Mouse (Mus musculus) heart, embryonic 16.5 days (tissue): ENCODE results near the gene Pglyrp4. TPM values are rescaled to one million over a fixed set of nuclear protein-coding genes. Genes with fewer than 3 reads are reported as not detected.
"Not testable (repeated sequence)": the region's sequence is repeated elsewhere in the genome, so short reads cannot be mapped to it uniquely, and the experiment has no call there.

Experiments used
- ATAC-seq: fragments of 200-750 bp; cut with Nextera tagmentation; replicated peaks from 2 replicates; pipeline ENCODE4 v1.8.0; 2017; ENCODE audit warnings: moderate number of reproducible peaks; ENCODE audit not compliant: insufficient read depth, low FRiP score; ENCODE audit errors: extremely low read depth
- H3K27ac ChIP-seq: fragments of 300-500 bp; sonication (generic); 2 replicates; pipeline ENCODE4 v1.5.1; 2014; ENCODE audit warnings: mild to moderate bottlenecking, low read length, control low read depth, moderate library complexity
- H3K27me3 ChIP-seq: fragments of 300-500 bp; sonication (generic); 2 replicates; pipeline ENCODE4 v1.6.1; 2014; ENCODE audit warnings: low read length, mixed read lengths; ENCODE audit not compliant: control insufficient read depth, insufficient read depth
- H3K36me3 ChIP-seq: fragments of 300-500 bp; sonication (generic); 2 replicates; pipeline ENCODE4 v1.6.1; 2014; ENCODE audit not compliant: control insufficient read depth, insufficient read depth
- H3K4me1 ChIP-seq: fragments of 300-500 bp; sonication (generic); 2 replicates; pipeline ENCODE4 v1.6.1; 2014; ENCODE audit warnings: low read length, mixed read lengths; ENCODE audit not compliant: control insufficient read depth, insufficient read depth
- H3K4me2 ChIP-seq: fragments of 300-500 bp; sonication (generic); 2 replicates; pipeline ENCODE4 v1.6.1; 2014; ENCODE audit warnings: low read depth, mild to moderate bottlenecking, control low read depth, low read length
- H3K4me3 ChIP-seq: fragments of 300-500 bp; sonication (generic); 2 replicates; pipeline ENCODE4 v1.5.1; 2014; ENCODE audit warnings: mild to moderate bottlenecking, control low read depth, low read length
- H3K9ac ChIP-seq: fragments of 300-500 bp; sonication (generic); 2 replicates; pipeline ENCODE4 v1.6.1; 2014; ENCODE audit warnings: low read length, control low read depth
- H3K9me3 ChIP-seq: fragments of 300-500 bp; sonication (generic); replicated peaks from 2 replicates; pipeline ENCODE4 v1.6.1; 2016; ENCODE audit warnings: low read length; ENCODE audit not compliant: control insufficient read depth
- WGBS: fragments of 180-500 bp; shearing (Covaris S2); extraction: QIAGEN DNeasy Blood & Tissue Kit; methylation state at CpG from one replicate; pipeline ENCODE4 v1.1.7; 2014; 5-methylcytosine and 5-hydroxymethylcytosine counted together
- polyA plus RNA-seq: library from polyadenylated mRNA; unstranded; fragments of >200 nt; fragmentation: Nextera tagmentation; extraction: Ambion mirVana; gene quantifications from 2 replicates; pipeline ENCODE4 v1.2.1, GENCODE M21; 2015

Pglyrp4 gene
- polyA plus RNA-seq, 1 experiment from 2014 or later = not detected

DNA sequence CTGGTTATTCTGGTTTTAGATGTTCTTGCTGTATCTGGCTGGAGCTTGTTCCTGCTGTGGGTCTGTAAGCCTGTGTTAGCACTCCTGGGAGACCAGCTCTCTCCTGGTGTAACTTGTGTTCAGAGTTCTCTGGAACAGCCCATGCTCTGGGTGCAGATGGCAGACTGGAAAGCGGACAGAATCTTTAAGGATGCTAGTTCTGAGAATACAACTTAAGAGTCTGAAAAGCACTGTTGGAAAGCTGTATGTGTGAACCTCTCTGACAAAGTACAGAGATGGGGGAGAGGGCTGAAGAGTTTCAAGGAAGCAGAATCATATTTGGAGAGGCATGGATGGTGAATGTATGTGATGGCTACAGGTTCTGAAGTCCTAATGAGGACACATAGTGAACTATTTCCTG is 23.0 kb downstream of the Pglyrp4 start:
- Histone ChIP-seq H3K27me3 (no peaks in the 10 kb centered on the region), H3K36me3 (no peaks in the 10 kb centered on the region), H3K4me2 (no peak overlapping the region), H3K4me1 (no peaks in the 10 kb centered on the region), H3K4me3 (no peak overlapping the region), H3K9ac (no peak overlapping the region), H3K9me3 (no peaks in the 10 kb centered on the region), H3K27ac (no peak overlapping the region)
- no peak for ATAC-seq
- WGBS = 75% methylated on average over 1 of the region's 1 CpGs

DNA sequence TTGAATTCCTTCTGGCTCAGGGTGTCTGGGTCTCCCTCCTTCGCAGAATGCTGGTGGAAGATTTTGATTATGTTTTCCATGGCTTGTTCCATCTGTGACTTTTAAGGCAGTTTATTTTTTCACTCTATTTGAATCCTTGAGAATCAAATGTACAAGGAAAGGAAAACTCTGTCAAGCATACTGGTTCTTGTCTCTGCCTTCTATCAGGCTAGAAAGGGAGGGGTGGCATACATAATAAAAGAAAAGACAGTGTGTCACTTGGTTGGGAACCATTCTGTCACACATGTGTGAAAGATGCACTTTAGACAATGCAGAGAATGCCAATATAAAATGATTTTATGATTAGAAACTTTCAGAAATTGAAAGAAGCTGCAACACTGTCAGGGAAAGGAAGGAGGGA is 51.1 kb downstream of the Pglyrp4 start, which contains the start of gene Gm5849:
Gene Gm5849 (minus strand): TSS at position 101 of the 400 bp plus-strand sequence.
- not testable (repeated sequence) for H3K4me1 ChIP-seq, H3K27me3 ChIP-seq, H3K9ac ChIP-seq, H3K4me3 ChIP-seq, H3K4me2 ChIP-seq, H3K9me3 ChIP-seq, ATAC-seq, H3K27ac ChIP-seq, H3K36me3 ChIP-seq
- 80% methylated on average over 1 of the region's 1 CpGs for WGBS

Other genes with a start within 250 kb of the Pglyrp4 start
- gene Snapin, start 235.9 kb upstream of the Pglyrp4 start, polyA plus RNA-seq = 76.1 and 88.9 TPM in 2 replicates
- 95.6 and 98.2 TPM in 2 replicates for gene Chtop, start 217.4 kb upstream of the Pglyrp4 start, polyA plus RNA-seq
- 348 and 352 TPM in 2 replicates for gene S100a1, start 212.5 kb upstream of the Pglyrp4 start, polyA plus RNA-seq
- 84.4 and 88.6 TPM in 2 replicates for gene S100a13, start 212.5 kb upstream of the Pglyrp4 start, polyA plus RNA-seq
- 5.7 and 7.3 TPM in 2 replicates for gene S100a14, start 200.1 kb upstream of the Pglyrp4 start, polyA plus RNA-seq
- 96.5 and 110 TPM in 2 replicates for gene S100a16, start 189.7 kb upstream of the Pglyrp4 start, polyA plus RNA-seq
- 1.4 and 3.8 TPM in 2 replicates for gene S100a3, start 166.3 kb upstream of the Pglyrp4 start, polyA plus RNA-seq
- gene S100a2, start 136.7 kb upstream of the Pglyrp4 start, polyA plus RNA-seq = not detected in 2 replicates
- not detected in 2 replicates for gene Gm42674, start 125.0 kb upstream of the Pglyrp4 start, polyA plus RNA-seq
- gene S100a4, start 123.1 kb upstream of the Pglyrp4 start, polyA plus RNA-seq = 5.8 and 11.8 TPM in 2 replicates
- not detected in 2 replicates for gene S100a5, start 118.4 kb upstream of the Pglyrp4 start, polyA plus RNA-seq
- 56.9 and 61.6 TPM in 2 replicates for gene S100a6, start 114.0 kb upstream of the Pglyrp4 start, polyA plus RNA-seq
- gene S100a7a, start 72.9 kb upstream of the Pglyrp4 start, polyA plus RNA-seq = 0.14 TPM in 1 of 2 replicates, not detected in the other
- 16.3 and 22.3 TPM in 2 replicates for gene S100a8, start 57.9 kb upstream of the Pglyrp4 start, polyA plus RNA-seq
- gene S100a9, start 31.2 kb upstream of the Pglyrp4 start, polyA plus RNA-seq = 11.5 and 16.9 TPM in 2 replicates
- not detected in 2 replicates for gene Gm5849, start 51.0 kb downstream of the Pglyrp4 start, polyA plus RNA-seq